Mouse (Mus musculus) layer of hippocampus, postnatal 36 days (tissue): ENCODE results near the gene Cntd1. TPM values are rescaled to one million over a fixed set of nuclear protein-coding genes. Genes with fewer than 3 reads are reported as not detected.
"Not testable (repeated sequence)": the region's sequence is repeated elsewhere in the genome, so short reads cannot be mapped to it uniquely, and the experiment has no call there.

Experiments used
- DNase-seq, 2 experiments: peaks; one replicate each; pipeline ENCODE4 v3.0.0; 2022
- total RNA-seq, 2 experiments: library from RNA; stranded (reverse); gene quantifications; 2 replicates each; pipeline ENCODE4 v1.2.3; 2021

The Cntd1 gene
- total RNA-seq, 2 experiments from 2014 or later: 0.58 to 0.67 TPM

DNA sequence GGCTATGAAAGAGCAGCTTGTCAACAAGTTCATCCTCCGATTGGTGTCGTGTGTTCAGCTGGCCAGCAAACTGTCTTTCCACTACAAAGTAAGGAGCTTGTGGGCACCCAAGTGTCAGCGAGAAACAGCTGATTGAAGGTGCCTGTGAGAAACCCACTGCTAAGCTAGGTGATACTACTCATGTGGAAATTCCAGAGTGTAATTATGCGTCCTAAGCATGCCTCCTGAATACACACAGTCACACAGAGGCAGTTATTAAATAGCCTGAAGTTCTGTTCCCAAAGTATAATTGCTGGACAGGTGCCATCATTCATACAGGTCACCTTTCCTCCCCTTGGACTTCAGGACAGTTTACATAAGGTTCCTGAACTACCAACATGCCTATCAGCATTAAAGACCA, 5.0 kb downstream of the Cntd1 start:
- no peak for DNase-seq

DNA sequence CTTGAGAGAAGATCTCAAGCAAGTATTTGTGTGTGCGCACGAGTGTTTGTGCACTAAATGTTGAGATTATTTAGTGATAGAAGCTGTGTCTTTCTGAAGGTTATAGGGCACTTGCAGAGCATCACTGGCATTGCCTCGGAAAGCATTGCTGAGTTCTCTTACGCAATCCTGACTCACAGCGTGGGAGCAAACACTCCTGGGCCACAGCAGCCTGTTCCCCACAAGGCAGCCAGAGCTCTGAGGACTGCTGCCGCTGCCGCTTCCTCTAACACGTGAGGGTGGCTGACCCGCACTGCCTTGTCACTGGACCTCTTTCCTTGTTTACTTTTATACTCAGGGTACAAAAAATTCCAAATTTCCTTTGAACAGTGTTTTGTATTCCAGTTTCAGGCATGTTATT, 8.5 kb downstream of the Cntd1 start:
- DNase-seq: no peak

DNA sequence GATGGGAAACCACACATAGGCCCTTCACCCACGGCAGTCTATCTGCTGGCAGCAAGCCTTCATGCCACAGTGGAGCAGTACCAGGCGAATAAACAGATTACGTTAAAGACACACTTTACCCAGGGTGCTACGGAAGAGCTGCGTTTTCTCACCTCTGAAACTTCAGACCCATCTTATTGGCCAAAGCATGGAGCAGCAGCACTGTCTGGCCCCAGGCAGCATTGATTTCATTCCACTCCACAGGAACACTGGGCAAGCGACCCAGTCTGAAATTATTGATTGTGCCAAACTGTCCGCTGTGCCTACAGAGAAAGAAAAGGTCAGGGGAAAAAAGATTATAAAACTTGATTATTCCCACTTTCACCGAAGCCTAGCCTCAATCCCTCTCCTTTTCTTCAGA, 12.4 kb downstream of the Cntd1 start:
- DNase-seq: no peak

DNA sequence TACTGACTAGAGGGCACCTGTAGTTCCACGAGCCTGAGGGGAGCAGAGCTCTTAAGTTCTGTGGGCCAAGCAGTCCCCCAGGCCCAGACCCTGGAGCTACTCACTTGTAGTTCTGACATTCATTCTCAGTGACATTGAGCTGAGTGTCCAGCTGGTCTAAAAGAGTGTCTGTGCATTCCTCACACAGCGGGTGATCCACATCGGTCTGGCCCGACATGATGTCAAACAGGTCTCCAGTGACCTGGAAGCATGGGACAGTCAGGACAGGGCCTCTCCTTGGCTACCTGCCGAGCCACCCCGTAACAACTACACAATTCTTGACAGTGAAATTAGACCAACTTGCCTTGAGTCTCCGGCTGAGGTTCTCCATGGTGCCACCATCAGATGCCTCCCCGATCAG, 16.4 kb downstream of the Cntd1 start:
- no peak for DNase-seq

DNA sequence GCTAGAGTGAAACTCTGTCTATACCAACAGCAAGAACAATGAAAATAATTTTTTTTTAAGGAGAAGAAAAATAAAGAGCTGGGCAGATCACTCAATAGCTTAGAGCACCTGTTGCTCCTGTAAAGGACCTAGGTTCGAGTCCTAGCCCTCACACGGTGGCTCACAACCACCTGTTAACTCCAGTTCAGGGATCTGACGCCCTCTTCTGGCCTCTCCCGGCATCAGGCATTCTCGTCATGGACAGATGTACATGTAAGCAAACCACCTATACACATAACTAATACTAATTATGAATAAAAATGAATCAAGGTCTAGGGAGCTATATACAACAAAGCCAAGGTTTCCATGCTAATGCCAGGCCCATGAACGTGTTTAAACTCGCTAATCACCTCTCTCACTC, 22.1 kb downstream of the Cntd1 start:
- no peak for DNase-seq

DNA sequence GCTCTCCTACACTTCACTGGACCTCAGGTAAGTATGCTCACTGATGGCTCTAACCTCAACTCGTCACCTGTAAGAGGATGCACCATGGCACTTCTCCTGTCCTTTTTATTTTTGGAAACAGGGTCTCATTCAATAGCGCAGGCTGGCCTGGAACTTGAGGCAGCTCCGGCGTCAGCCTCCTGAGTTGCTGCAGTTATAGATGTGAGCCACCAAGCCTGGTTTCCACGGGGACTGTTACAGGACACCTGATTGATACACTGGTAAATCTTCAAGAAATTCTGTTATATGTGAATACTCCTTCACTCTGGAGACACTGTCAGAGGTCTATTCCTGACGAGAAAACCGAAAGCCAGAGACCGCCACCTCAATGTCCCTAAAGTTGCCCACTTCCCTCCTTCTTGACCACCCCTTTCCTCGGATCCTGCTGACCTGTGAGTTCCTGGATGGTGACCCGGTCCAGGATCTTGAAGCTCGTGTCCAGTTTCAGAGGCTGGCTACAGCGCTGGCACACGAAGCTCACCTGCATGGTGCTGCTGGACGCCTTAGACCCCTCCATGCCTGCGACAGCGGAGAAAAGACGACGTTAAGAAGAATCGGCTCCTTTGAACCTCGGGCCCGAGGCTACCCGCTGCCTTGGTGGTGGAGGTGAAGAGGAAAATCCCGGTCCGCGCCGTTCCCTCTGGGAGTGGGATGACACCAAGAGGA, 22.6 kb downstream of the Cntd1 start:
- DNase-seq: no peak

DNA sequence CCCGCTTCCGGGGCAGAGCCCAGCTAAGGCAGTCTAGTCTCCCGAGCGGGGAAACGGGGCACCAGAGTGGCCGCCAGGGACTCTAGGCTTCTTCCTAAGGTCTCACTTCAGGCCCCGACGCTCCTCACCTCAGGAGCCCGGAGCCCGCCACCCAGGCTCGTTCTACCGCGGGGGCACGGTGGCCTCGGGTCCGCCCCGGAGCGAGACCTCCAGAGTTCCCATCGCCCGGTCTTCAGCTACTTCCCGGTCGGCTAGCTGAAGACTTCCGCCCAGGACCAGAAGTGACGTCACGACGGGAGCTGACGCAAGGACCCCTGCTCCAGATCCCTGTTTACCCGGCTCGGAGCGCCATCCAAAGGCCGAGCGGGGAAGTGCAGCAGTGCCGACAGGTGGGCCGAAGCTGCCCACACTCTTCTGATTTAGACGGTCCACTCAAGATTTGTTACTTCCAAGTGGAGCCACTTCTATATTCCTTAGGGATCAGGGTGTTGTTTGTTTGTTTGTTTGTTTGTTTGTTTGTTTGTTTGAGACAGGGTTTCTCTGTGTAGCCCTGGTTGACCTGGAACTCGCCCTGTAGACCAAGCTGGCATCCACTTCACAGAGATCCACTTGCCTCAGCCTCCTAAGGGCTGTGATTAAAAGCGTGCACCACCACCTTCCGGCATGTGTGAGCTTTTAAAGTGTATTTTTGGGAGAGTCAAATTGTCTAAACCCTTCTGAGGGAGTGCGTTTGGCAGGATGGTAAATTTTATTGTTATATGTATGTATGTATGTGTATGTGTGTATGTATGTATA, 23.4 kb downstream of the Cntd1 start, which contains the start of gene Becn1:
Gene Becn1 (minus strand): TSS at position 283 of the 795 bp plus-strand sequence.
- peak; percentile 95 to 96 for DNase-seq

DNA sequence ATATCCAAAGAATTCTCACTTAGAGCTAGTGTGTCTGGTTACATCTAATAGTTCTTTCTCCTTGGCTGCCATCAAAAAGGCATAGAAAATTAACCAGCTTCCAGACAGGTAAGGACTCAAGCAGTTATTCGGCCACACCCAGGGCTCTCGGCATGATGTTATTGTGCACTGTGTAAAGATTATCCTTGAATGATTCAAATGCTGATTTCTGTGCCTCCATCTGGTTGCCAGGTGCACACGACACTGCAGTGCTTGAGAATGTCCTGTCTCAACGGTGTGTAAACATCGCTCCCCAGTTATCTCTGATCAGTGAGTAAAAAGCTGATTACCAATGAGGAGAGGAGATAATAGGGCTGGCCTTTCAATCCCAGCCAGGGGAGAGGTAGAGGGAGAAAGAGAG, 28.9 kb downstream of the Cntd1 start:
- DNase-seq: no peak

DNA sequence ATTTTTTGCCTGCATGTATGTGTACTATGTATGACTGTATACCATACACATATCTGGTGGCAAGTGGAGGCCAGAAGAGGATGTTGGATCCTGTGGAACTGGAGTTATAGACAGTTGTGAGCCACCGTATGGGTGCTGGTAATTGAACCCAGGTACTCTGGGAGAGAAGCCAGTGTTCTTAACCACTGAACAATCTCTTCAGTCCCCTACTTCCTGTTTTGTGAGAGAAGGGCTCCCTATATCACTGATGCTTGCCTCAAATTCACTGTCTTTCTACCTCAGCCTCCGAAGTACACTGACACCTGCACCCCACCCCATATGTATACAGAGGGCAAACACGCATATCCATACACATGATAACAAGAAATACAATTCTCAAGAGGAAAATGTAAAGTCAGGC, 32.3 kb downstream of the Cntd1 start:
- no peak for DNase-seq

DNA sequence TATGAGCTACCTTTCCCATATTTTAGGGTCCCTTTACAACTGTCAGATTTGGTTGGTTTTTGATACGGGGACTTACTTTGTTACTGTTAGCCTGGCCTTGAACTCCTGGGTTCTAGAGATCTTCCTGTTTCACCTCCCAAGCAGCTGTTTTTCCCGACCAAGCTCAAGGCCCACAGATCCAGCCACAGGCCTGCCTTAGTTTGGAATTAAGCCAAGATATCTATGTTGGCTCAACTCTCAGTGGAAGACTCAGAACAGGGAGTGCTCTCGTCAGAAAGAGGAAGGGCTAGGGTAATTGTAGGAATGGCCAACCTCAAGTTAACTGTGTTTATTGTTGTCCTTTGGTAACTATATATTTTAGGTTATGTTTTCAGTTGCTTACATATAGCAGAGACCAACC, 33.3 kb downstream of the Cntd1 start:
- DNase-seq: no peak

DNA sequence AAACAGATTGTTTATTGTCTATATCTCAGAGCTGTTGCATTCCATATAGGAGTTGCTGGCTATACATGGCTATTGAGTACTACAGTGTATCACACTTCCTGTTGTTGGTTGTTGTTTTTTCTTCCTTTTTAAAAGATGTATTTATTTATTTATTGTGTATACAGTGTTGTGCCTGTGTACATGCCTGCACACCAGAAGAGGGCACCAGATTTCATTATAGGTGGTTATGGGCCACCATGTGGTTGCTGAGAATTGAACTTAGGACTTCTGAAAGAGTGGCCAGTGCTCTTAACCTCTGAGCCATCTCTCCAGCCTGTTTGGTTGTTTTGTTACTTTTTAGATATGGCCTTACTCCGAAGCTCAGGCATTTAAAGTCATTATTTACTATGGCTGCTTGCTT, 35.8 kb downstream of the Cntd1 start:
- no peak for DNase-seq

DNA sequence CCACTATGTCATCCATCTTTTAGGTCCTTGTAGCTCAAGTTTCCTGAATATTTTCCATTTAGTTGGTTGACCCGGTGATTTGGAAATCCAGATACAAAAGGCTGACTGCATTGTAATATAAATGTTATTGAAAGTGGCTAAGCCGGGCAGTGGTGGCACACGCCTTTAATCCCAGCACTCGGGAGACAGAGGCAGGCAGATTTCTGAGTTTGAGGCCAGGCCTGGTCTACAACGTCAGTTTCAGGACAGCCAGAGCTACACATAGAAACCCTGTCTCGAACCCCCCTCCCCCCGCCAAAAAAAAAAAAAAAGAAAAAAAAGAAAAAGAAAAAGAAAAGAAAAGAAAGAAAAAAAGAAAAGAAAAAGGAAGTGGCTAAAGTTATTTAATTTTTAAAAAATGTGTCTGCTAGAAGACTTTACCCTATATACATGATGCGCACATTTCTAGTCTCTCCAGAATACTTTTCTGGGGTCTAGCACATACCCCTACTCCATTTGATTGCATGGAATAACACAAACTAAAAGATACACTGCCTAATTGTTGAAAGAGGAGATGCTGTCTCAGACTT, 36.4 kb downstream of the Cntd1 start:
- no peak for DNase-seq

DNA sequence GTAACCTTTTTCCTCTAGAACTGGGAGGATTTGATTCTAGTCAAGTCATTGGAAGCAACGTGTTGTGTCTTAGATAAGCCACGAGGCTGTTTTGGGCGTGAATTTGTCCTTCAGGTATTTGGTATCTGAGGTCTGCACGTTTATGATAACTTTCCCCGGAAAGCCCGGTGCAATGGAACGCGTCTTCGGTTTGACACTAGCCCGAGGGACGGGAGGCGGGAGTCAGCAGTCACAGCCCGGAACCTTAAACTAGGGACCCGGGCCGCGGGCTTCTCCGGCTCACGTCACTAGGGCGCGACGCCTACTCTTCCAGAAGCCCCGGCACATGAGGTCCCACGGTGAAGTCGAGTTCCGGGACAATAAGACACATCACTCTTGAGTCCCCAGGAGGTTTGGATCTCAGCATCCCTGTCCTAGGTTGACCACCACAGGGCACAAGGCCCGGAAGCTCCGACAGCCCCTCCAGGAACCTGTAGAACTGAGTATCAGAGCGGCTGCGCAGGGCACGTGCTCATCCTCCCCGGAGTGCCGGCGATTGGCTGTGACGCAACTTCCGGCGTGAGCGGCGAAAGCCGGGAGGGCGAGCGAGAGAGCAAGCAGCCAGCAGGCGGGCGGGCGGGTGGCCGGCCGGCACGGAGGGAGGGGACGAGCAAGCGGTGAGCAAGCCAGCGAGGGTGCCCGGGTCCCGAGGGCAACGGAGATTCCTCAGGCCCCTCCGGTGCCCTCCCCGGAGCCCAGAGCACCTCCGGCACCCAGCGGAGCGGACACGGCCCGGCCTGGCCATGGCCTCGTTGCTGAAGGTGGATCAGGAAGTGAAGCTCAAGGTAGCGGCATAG, 37.1 kb downstream of the Cntd1 start, which contains the start of gene Psme3:
Gene Psme3 (plus strand): TSS at position 549 of the 836 bp plus-strand sequence.
- DNase-seq: peak; percentile 93 to 94

DNA sequence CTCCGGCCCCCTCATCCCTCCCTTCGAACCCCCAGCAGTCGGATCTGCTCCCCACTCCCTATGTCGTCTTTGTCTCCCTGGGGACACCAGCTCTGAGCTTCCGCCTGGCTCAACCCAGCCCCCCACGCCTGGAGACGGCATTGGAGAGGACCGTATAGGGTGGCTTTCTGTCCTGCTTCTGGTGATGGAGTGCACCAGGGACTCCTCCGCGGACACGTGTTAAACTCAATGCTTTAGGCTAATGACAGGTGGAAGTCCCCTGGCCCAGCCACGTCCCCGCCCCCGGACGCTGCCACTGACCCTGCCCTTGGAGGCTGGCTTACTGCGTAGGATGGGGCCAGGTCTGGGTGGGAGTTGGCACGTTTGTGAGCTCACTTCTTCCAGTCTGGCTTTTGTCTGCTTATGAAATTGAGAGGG, 37.7 kb downstream of the Cntd1 start:
- DNase-seq: no peak

DNA sequence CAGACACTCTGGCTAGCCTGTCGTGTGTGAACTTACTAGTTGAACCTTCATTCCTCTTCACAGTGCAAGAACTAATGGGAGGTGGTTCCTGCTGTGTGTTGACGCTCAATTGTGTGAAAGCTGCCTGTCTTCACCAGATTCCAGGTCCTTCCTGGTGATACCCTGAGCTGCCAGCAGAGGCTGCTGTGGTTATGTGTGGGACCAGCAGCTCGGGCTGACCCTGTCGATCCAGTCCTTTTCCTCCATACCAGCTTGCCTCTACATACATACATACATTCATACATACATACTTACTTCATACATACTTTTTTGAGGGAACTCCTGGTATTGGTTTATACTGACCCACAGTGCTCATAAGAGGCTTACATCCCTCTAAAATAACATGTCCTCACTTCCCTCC, 44.8 kb downstream of the Cntd1 start:
- peak; percentile 72 to 73 for DNase-seq

DNA sequence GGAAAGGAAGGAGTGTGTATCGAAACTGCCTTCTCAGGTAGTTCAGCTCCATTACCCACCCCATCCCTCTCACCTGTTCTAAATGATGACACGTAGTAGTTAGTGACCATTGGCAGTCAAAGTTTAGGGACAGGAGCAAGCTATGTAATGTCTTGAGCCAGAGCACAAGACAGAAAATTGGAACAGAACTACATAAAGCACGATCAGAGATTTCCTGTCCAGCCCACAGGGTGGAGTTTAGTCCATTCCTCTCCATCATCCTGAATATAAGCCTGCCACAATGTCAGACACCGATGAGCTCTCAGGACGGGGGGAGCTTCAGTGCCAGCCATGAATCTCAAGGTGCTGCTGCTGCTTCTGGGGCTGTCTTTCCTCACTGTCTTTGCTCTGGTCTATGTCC, 46.0 kb downstream of the Cntd1 start, which contains the start of gene Aoc2:
Gene Aoc2 (plus strand): TSS at position 301 of the 400 bp plus-strand sequence.
- no peak for DNase-seq

DNA sequence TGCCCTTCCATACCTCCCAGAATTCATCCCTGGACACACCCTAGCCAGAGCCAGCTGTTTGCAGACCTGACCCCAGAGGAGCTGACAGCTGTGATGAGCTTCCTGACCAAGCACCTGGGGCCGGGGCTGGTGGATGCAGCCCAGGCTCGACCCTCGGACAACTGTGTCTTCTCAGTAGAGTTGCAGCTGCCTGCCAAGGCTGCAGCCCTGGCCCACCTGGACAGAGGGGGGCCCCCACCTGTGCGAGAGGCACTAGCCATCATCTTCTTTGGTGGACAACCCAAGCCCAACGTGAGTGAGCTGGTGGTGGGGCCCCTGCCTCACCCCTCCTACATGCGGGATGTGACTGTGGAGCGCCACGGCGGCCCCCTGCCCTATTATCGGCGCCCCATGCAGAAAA, 46.4 kb downstream of the Cntd1 start:
- DNase-seq: not testable (repeated sequence)

DNA sequence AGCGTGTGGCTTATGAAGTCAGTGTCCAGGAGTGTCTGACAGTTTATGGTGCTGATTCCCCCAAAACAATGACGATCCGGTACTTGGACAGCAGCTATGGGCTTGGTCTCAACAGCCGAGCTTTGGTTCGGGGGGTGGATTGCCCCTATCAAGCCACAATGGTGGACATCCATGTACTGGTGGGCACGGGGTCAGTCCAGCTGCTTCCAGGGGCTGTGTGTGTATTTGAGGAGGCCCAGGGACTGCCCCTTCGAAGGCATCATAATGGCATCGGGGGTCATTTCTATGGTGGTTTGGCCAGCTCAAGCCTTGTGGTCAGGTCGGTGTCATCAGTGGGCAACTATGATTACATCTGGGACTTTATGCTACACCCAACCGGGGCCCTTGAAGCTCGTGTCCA, 47.3 kb downstream of the Cntd1 start:
- DNase-seq: no peak

DNA sequence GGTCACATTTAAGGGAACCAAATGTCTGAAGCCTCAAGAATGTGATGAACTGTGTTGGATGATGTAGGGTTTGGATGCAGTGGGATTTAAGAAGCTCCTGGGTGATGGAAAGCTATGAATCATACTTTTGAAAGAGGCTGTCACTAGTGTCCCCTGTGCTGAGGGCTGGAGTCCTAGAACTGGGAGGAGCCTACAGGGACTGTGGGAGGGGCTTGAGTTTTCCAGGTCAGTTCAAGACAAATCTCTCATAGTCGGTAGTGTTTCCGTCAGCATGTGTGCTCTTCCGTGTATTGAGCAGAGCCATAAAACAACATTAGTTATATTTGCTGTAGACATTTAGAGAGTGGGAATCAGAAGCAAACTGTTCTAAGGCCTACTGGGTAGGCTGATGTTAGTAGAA, 48.5 kb downstream of the Cntd1 start:
- DNase-seq: peak in 1 of 2 experiments; percentile 8

DNA sequence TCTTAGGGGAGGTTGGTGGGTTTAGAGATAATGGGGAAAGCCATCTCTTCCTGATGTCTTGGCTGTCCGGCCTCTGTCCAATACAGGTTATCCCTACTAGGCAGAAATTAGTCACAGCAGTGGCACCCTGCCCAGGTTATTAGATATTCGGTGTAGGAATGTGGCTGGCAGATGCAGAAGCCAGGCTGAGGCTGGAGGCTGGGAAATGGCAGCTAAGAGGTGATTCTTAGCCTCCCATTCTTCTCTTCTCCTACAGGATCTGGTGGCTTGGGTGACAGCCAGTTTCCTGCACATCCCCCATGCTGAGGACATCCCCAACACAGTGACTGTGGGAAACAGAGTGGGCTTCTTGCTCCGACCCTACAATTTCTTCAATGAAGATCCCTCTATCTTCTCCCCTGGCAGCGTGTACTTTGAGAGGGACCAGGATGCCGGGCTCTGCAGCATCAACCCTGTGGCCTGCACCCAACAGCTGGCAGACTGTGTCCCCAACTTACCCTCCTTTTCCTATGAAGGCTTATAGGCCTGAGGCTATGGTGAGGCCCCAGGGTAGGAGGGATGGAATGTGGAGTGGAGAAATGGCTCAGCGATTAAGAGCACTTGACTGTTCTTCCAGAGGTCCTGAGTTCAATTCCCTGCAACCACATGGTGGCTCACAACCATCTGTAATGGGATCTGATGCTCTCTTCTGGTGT, 50.3 kb downstream of the Cntd1 start:
- peak; percentile 40 to 48 for DNase-seq

DNA sequence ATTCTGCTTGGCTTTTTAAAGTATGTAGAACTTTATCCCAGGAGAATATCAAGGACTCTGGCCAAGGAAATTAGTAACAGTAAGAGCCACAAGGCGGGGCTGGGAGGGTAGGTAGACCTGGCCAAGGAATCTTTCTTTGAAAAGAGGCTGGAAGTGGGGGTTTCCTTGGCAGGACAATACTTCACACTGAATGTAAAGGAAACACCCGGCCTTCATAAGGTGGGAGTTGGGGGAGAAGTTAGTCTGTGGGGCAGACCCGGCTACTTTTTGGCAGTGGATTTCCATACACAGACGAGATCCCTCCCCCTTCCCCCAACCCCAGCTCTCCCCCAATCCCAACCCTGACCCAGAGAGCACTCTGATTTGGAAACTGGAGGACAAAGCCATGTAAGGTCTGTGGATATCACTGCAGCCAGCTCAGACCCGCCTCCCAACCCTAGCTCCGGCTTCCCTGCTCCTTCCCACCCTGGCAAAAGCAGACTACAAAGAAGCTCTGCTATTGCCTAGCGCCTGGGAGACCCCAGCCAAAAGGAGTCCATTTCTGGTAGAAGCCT, 51.6 kb downstream of the Cntd1 start, which contains the start of gene Aoc3:
Gene Aoc3 (plus strand): TSS at position 235 of the 554 bp plus-strand sequence.
- DNase-seq: no peak
